Mouse (Mus musculus): ENCODE results near the gene Terf2. TPM values are rescaled to one million over a fixed set of nuclear protein-coding genes. Genes with fewer than 3 reads are reported as not detected.
"Not testable (repeated sequence)": the region's sequence is repeated elsewhere in the genome, so short reads cannot be mapped to it uniquely, and the experiment has no call there.

Terf2 gene
- total RNA-seq, 2 experiments from 2014 or later = 35.7 to 38.4 TPM

DNA sequence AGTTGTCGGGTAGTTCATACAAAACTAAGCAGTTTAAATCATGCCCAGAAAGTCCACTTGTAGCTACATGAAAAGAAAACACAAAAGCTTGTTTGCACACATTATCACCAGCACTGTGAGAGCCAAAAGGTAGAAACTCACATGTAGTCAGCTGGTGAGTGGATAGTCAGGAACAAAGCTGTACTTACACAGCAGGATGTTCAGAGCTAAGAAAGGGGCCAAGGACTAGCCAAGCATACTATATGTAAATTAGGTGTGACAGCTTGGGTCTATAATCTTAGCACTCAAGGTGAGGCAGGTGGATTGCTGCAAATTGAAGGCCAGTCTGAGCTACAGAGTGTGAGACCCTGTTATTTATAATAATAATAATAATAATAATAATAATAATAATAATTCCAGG is 33.7 kb downstream of the Terf2 start:
- no peak for DNase-seq (ENCODE audit: low spot score in 2 of 2)

DNA sequence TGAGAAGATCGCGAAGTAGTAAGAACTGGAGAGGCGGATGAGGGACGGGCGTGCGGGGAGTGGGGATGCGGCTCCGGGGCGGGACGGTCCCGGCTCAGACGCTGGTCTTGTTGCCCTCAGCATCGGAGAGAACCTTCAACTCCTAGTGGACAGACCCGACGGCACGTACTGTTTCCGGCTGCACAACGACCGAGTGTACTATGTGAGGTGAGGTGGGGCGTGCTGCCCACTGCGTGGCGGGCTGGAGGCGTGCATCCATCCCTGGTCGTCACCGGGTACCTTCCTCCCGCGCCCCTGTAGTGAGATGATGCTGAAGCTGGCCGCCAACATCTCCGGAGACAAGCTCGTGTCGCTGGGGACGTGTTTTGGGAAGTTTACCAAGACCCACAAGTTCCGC is 39.4 kb downstream of the Terf2 start:
- no peak for DNase-seq (ENCODE audit: low spot score in 2 of 2)

DNA sequence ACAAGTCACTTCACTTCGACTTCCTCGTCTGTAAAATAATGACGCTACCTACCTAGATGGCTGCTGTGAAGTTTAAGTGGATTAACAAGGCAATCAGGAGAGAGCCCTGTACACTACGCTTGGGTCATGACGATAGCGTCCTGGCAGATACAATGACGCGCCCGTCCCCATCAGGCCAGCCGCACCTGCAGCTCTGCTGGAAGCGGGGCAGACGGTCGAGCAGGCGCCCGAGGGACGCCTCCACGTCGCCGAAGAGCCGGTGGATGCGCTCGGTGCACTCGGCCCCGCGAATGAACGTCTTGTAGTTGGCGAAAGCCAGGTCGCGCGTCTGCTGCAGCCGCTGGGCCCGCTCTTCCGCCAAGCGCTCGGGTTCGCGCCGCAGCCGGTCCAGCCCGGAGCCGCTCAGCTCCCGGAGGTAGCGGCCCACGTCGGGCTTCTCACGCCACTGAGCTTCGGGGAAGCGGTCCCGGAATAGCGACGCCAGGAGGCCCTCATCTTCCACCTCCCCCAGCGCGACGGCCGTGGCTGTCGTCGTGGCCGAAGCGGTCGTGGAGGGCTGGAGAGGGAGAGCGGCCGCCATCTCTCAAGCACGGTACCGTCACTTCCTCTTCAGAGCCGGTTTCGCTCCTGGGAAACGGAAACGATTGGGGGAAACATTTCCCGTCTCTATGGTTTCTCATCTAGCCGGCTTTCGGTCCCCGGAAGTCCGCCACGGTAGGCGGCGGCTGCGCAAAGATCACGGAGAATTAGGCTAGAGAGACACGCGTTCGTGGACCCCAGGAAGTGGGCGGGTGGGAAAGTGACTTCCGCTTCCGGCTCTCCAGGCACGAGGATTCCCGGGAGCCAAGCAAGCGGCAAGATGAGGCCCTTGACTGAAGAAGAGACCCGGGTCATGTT is 40.0 kb downstream of the Terf2 start, which contains the start of the genes Cog8 and Nip7:
Cog8 (minus strand) TSS at position 614 of the 897 bp plus-strand sequence.
Nip7 (plus strand) TSS at position 802 of the 897 bp plus-strand sequence.
- peak; percentile 77 to 92 for DNase-seq (ENCODE audit: low spot score in 2 of 2)

DNA sequence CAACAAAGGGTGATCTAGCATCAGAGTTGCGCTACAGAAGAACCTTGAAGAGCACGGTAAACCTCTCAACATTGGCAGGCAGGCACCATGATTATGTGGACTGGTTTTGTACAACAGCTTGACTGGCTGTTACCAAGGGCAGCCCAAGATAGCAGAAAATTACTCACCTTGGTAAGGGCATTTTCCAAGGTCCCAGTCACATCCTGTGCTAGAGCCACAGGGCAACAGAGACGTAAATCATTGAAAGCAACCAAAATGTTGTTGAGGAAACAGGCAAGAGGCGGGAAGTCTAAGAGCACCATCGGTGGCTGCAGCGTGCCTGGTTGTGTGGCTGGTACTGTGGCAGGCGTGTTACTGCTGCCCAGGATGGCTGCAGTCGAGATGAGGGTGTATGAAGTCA is 44.3 kb downstream of the Terf2 start:
- no peak for DNase-seq (ENCODE audit: low spot score in 2 of 2)

DNA sequence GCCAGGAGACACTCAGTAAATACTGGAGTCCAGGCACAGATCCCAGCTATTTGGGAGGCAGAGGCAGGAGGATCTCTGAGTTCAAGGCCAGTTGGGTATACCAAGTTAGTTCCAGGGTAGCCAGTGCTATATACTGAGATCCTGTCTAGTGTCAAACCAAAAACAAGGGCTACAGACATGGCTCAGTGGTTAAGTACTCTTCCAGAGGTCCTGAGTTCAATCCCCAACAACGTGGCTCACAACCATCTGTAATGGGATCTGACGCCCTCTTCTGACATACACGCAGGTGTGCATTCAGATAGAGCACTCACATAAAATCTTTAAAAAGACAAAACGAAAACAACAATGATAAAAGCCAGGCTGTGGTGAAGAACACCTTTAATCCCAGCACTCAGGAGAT is 46.9 kb downstream of the Terf2 start:
- no peak for DNase-seq (ENCODE audit: low spot score in 2 of 2)

DNA sequence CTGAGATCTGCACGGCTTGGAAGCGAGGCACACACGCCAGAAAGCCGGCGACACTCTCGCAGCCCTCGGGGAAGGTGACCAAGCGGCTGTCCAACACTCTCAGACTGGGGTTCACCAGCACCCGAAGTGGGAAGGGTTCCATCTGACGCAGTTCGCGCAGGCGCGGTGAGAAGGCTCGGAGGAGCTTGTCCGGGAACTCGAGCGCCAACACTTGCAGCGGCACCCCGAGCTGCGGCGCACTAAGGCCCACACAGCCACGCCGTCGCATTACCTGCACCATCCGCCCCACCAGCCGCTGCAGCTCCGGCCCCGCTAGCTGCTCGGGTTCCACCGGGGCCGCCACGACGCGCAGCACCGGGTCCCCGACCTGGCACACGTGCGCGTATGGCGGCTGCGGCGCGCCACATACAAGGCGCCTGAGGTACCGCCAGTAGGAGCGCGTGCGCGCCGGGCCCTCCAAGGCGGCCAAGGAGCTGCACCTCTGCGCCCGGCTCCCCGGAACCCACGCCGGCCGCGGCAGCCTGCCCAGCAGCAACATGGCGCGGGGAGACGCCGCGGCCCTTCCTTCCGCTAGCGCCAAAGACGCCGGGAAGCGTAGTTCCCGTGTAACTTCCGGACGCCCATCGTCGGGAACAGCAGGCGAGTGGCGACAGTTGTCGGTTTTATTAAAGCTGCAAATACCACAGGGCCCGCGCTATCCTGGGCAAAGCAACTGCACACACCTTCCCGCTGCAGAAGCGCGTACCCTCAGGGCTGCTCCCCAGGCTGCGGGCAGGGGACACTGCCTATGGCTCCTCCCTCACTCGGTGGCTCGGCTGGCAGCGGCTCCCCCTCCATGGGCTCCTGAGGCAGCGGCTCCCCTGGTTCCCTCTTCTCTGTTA is 48.0 kb downstream of the Terf2 start, which contains the start of gene Pdf:
Pdf (minus strand) TSS at position 554 of the 881 bp plus-strand sequence.
- peak; percentile 61 to 69 for DNase-seq (ENCODE audit: low spot score in 2 of 2)

DNA sequence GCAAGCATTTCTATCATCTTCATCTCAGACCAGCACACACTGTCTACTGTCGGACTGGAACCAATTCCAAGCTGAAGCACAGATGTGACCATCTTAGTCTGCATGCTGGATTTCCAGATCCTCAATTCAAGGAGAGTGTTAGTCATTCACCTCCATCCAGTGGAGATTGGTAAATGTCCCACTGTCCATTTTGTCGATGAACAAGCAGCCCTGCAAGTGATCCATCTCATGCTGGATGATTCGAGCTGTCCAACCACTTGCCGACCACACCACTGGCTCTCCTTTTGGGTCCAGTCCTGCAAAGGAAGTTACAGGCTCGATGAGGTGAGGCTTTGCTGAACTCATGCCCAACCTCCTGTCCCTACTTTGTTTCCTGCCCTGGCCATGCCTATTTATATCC is 49.4 kb downstream of the Terf2 start:
- DNase-seq (ENCODE audit: low spot score in 2 of 2) = no peak

DNA sequence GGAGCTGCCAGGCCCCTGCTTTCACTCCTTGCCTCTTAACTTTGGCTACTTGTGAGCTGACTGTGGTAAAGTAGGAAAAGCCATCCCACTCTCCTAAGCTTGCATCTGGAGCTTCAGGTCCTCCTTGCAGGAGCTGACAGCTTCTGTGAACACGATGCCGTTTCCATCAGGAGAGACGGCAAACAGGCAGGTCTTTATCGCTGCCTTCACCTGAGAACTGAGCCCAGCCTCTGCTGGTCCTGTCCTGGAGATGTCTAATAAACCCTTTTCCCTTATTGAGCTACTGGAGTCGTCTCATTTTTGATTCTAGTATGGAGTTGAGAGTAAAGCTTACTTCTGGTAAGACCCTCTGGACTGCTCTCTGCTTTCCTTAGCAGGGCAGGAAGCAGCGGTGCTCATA is 50.9 kb downstream of the Terf2 start:
- no peak for DNase-seq (ENCODE audit: low spot score in 2 of 2)

DNA sequence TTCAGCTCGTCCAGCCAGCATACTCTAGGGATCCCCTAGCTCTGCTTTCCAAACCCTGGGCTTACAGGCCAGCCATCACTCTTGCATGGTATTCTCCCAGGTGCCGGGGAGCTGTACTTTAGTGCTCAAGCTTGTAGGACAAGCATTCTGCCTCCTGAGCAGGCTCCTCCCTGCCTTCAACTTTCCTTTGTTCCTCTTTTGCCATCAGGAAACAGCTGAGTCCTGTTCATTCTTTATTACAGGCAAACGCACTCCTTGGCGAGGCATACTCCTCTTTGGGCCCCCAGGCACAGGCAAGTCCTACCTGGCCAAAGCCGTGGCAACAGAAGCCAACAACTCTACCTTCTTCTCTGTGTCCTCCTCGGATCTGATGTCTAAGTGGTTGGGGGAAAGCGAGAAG is 55.7 kb downstream of the Terf2 start:
- no peak for DNase-seq (ENCODE audit: low spot score in 2 of 2)

DNA sequence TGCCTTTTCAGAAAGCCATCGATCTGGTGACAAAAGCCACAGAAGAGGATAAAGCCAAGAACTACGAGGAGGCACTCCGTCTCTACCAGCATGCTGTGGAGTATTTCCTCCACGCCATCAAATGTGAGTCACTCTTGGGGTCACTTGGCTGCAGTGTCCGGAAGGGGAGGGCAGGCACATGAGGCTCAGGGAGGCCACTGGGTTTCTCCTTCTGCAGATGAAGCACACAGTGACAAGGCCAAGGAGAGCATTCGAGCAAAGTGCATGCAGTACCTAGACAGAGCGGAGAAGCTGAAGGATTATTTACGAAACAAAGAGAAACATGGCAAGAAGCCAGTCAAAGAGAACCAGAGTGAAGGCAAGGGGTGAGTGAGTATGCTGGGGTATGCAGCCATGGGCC is 59.7 kb downstream of the Terf2 start:
- DNase-seq (ENCODE audit: low spot score in 2 of 2) = no peak

DNA sequence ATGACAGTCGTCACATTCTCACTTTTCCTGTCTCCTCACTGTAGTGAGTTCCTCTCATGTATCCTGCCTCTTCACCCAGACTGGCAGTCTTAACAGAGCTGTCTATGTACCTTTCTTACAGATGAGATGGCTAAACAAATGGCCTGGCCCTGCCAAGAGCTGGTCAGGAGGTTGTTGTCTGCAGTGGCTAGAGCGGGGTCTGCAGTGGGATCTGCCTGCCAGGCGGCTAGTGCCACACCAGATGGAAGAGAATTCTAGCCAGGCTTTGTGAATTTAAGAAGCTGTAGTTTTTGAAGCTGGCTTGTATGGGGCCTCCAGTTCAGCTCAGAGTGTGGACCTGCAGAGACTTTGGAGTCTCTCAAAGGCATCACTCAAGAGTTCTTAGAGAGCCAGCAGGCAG is 60.7 kb downstream of the Terf2 start:
- DNase-seq (ENCODE audit: low spot score in 2 of 2) = no peak

DNA sequence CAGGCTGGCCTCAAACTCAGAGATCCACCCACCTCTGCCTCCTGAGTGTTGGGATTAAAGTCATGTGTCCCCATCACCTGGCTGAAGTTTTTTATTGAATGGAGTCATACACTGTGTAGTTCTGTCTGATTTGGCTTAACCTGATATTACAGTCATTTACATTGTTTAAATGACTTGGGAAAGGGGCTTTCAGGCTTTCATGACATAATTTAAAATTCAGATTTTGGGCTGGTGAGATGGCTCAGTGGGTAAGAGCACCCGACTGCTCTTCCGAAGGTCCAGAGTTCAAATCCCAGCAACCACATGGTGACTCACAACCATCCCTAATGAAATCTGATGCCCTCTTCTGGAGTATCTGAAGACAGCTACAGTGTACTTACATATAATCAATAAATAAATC is 62.7 kb downstream of the Terf2 start:
- DNase-seq (ENCODE audit: low spot score in 2 of 2) = not testable (repeated sequence)

DNA sequence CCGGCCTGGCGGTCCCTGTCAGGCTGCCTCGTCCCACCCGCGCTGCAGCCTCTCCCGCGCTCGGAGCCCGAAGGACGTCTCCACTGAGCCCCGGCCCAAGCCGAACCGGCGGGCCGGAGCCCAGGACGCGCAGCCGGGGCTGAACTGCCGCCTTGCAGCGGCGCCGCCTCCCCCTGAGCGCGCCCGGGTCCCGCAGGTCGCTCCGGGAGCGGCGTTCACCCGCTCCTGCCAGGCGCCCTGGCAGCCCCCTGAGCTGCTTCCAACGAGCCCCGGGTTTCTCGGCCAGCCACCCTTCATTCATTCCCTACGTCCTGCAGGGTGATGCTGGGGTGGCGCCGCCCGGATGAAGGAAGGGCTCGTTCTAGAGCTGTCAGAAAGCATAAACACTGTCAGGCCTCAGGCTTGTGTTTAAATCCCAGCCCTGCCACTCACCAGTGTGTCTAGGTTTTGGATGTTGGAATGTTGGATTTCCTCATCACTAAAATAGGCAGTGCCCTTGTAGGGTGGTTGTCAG is 64.7 kb downstream of the Terf2 start:
- no peak for DNase-seq (ENCODE audit: low spot score in 2 of 2)

DNA sequence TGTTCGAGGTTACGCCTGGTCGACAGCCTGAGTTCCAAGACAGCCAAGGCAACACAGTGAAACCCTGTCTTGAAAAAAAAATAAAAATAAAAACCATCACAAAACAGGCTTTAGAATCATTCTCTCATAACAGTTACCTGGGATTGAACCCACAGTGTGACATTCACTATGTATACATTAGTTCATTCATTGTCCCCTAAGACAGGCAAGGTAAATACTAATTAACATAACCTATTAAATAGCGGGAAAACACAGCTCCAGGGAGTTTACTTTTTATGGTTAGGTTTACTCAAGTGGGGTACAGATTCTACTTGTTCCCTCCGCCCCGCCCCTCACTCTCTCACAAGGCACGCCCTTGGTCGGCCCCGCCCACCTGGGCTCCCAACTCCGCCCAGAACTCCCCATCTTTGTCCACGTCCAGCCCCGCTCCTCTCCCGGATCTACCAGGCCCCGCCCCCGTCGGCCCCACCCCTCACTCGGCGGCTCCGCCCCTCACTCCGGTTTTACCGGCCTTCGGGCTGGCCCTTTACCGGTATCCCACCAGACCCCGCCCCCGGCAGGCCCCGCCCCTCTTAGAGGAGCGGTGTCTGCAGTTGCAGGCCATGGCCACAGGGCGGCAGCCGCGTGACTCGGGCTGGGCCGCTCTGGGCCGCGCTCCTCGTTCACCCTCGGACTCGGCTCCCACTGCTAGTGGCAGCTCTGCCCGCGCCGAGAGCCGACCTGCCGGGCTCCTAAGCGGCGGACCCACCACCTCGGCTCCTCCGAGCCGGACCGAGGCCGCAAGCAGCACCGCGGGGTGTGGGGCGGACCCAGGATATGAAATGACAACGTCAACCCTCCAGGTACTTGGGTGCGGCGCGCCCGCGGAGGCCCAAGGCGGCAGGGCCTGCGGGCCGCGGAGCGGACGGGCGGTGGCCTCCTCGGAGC is 65.4 kb downstream of the Terf2 start, which contains the start of gene Vps4a:
Vps4a (plus strand) TSS at position 573 of the 927 bp plus-strand sequence.
- peak; percentile 97 for DNase-seq (ENCODE audit: low spot score in 2 of 2)

DNA sequence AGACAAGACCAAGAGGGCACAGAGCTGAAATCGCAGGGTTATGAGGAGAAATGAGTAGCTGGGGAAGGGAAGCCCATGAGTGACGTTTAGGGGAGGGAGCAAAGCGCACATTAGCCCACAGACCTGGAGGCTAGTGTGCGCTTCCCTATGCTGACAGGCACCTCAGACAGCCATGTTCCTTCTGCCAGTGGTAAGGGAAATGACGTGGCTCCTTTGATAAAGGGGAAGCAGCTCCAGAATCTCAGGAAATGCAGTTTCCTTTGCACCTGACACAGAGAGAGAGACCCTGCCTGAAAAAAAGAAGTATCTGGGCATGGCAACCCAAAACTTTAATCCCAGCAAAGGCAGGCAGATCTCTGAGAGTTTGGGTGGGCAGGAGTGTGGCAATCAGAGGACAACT is 66.3 kb downstream of the Terf2 start:
- DNase-seq (ENCODE audit: low spot score in 2 of 2) = no peak

DNA sequence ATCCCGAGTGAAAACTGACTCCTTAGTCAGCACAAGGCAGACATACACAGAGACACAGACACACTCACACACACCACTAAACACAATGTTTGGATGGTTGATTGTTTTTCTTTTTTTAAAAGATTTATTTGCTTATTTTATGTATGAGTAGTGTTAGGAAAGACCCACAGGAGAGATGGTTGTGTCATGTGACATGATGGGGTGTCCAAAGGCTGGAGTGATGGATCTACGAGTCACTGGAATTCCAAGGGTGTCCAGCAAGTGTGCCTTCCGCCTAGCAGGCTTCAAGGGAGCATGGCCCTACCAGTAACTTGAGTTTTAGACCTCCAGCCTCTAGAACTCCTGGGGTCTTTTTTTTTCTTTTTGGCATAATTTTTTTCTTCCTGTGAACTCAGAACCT is 67.0 kb downstream of the Terf2 start:
- DNase-seq (ENCODE audit: low spot score in 2 of 2) = no peak

DNA sequence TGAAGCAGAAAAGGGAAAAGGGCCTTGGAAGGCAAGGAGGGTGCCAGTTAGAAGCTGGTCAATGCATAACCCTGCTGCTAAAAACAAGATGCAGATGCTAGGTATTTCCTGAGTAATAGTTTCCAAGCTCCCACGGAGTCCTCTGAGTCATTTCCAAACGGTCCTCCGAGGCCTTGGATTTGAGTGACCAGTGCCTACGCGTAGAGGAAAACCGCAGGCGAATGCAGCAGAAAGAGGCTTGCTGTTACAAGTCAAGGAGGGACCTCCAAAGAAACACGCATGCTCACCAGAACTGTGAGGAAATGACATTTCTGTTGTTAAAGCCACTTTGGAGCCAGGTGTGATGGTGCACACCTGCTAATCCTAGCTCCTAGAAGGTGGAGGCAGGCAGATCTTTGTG is 72.9 kb downstream of the Terf2 start:
- DNase-seq (ENCODE audit: low spot score in 2 of 2) = peak in 1 of 2 experiments; percentile 29

Measured in adrenal gland, postnatal 4 days (tissue).